Mouse (Mus musculus) hindbrain, postnatal 0 days (tissue): Measurements from ENCODE around the gene Npsr1. TPM values are rescaled to one million over a fixed set of nuclear protein-coding genes. Genes with fewer than 3 reads are reported as not detected.

ENCODE experiments used
- ATAC-seq: fragments of 200-750 bp; cut with Nextera tagmentation; 2 replicates; pipeline ENCODE4 v1.8.0; 2017; ENCODE audit warnings: mild to moderate bottlenecking, moderate TSS enrichment, moderate library complexity
- DNase-seq: peaks from one replicate; pipeline ENCODE4 v3.0.0-alpha.2; 2015; ENCODE audit warnings: low spot score
- H3K27ac ChIP-seq: fragments of 300-500 bp; sonication (generic); 2 replicates; pipeline ENCODE4 v1.5.1; 2014; ENCODE audit warnings: mild to moderate bottlenecking
- H3K27me3 ChIP-seq: fragments of 300-500 bp; sonication (generic); 2 replicates; pipeline ENCODE4 v1.6.1; 2014; ENCODE audit warnings: low read length, mixed read lengths; ENCODE audit not compliant: insufficient read depth
- H3K36me3 ChIP-seq: fragments of 300-500 bp; sonication (generic); 2 replicates; pipeline ENCODE4 v1.6.1; 2014; ENCODE audit warnings: low read length, mixed read lengths; ENCODE audit not compliant: insufficient read depth
- H3K4me1 ChIP-seq: fragments of 300-500 bp; sonication (generic); 2 replicates; pipeline ENCODE4 v1.6.1; 2014; ENCODE audit warnings: antibody characterized with exemption, low read length, mixed read lengths; ENCODE audit not compliant: insufficient read depth
- H3K4me2 ChIP-seq: fragments of 300-500 bp; sonication (generic); 2 replicates; pipeline ENCODE4 v1.6.1; 2014; ENCODE audit warnings: low read depth, mild to moderate bottlenecking, low read length, moderate library complexity, mixed read lengths
- H3K4me3 ChIP-seq: fragments of 300-500 bp; sonication (generic); 2 replicates; pipeline ENCODE4 v1.5.1; 2014; ENCODE audit warnings: low read length
- H3K9ac ChIP-seq: fragments of 300-500 bp; sonication (generic); replicated peaks from 2 replicates; pipeline ENCODE4 v1.6.1; 2014; ENCODE audit warnings: mild to moderate bottlenecking, low read length, moderate library complexity, mixed read lengths
- H3K9me3 ChIP-seq: fragments of 300-500 bp; sonication (generic); 2 replicates; pipeline ENCODE4 v1.6.1; 2016; ENCODE audit warnings: low read length, mixed read lengths
- CTCF ChIP-seq: IDR thresholded peaks from 2 replicates; pipeline ENCODE4 v1.5.1; 2016; ENCODE audit warnings: antibody characterized with exemption, control low read depth, low read depth
- WGBS: fragments of 180-500 bp; shearing (Covaris S2); extraction: QIAGEN DNeasy Blood & Tissue Kit; methylation state at CpG from one replicate; pipeline ENCODE4 v1.1.7; 2014; 5-methylcytosine and 5-hydroxymethylcytosine counted together
- polyA plus RNA-seq: library from polyadenylated mRNA; unstranded; fragments of >200 nt; fragmentation: Nextera tagmentation; extraction: Ambion mirVana; gene quantifications from 2 replicates; pipeline ENCODE4 v1.2.1, GENCODE M21; 2015
- total RNA-seq: library from RNA; depleted of rRNA; stranded (reverse); fragments of >200 nt; gene quantifications from 2 replicates; pipeline ENCODE4 v1.2.3, GENCODE M21; 2014

Npsr1 gene
- total and polyA plus RNA-seq, 2 experiments from 2014 or later, result 0.84 to 1.2 TPM

DNA sequence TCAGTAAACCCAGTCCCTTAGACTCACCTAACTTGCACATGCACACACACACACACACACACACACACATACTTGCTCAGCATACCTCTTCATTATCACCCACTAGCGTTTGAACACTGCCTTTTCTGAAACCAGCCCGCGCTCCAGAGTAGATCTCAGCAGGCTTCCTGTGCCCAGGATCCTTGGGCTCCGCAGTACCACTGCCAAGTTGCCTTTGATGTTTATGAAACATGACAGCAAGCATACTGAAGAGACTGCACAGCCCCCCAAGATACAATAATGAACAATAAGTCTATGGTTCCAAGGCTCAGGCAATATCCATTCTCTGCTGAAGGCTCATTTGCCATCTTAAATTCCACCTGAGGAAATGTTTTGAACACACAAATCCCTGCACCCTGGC is 1.8 kb downstream of the Npsr1 start:
- Histone ChIP-seq H3K4me1 (no peaks in the 10 kb centered on the region), H3K4me3 (no peak overlapping the region), H3K36me3 (no peaks in the 10 kb centered on the region), H3K27me3 (no peaks in the 10 kb centered on the region), H3K9me3 (no peaks in the 10 kb centered on the region), H3K9ac (no peak overlapping the region), H3K4me2 (no peak overlapping the region), H3K27ac (no peak overlapping the region)
- DNase-seq (peak; percentile 49), ATAC-seq (0 out of 2 replicates have a peak, but pooled peaks have one; percentile 38)
- no peak for TF ChIP-seq CTCF
- 47% methylated on average over 4 of the region's 4 CpGs for WGBS

DNA sequence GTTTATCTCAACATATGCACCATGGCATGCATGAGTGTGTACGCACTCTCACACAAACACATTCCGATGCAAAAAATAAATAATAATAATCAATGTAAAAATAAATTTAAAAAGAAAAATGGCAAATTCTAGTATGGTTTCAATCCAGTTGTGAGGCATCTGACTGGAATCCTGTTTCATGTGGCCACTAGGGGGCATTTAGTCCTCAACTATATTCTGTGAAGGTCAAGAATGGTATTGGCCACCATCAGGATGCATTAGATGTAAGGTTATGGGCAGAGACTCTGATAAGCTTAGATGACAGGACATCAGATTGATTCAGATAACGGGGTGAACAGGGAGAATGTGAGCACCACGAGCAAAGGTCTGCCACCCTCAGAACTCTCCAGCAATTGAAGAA is 21.6 kb downstream of the Npsr1 start:
- Histone ChIP-seq H3K9ac (no peak overlapping the region), H3K4me1 (no peaks in the 10 kb centered on the region), H3K9me3 (no peaks in the 10 kb centered on the region), H3K27me3 (no peaks in the 10 kb centered on the region), H3K27ac (no peak overlapping the region), H3K36me3 (no peaks in the 10 kb centered on the region), H3K4me3 (no peak overlapping the region), H3K4me2 (no peak overlapping the region)
- WGBS, result 57% methylated on average over 4 of the region's 4 CpGs
- peak; percentile 78 for TF ChIP-seq CTCF
- DNase-seq, result peak; percentile 77
- ATAC-seq, result 0 out of 2 replicates have a peak, but pooled peaks have one; percentile 53

DNA sequence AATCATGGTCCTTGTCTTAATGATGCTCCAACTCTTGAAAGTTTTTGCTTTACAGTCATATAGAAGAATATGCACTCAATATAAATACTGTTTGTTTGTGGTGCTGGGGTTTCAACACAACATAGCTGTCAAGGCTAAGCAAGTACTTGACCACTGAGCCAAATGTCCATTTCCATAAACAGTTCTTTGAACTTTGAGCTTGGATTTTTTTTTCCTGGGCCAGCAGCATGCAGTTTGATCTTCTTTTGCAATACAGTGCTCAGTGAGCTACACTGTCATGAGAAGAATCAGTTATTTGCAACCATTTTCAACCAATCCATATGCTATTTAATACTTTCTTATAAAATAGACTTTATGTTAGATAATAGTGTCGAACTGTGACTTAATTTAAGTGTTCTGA is 35.3 kb downstream of the Npsr1 start:
- WGBS, result 93% methylated on average over 1 of the region's 1 CpGs
- H3K4me1 ChIP-seq, result no peaks in the 10 kb centered on the region
- DNase-seq (no peak), ATAC-seq (no peak)
- no peak for TF ChIP-seq CTCF
- no peaks in the 10 kb centered on the region for H3K27me3 ChIP-seq
- no peak overlapping the region for H3K4me3 ChIP-seq
- no peak overlapping the region for H3K27ac ChIP-seq
- H3K4me2 ChIP-seq, result no peak overlapping the region
- no peak overlapping the region for H3K9ac ChIP-seq
- H3K36me3 ChIP-seq, result no peaks in the 10 kb centered on the region
- no peaks in the 10 kb centered on the region for H3K9me3 ChIP-seq

DNA sequence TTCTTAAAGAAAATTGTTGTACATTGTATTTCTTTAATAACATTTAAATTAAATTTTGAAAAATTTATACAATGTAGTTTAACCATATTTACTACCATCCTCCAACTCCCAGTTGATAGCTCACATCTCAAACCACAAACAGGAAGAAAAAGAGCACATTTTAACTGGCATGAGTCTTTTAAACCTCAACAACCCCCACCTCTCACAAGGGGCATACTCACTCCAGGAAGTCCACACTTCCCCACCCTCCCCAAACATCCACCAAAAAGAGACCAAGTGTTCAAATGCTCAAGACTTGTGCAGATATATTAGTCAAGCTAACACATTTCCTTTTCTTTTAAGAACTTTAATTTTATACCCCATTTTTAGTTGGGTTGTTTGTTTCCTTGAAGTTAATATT is 38.6 kb downstream of the Npsr1 start:
- no peak overlapping the region for H3K27ac ChIP-seq
- no peak for ATAC-seq
- no peaks in the 10 kb centered on the region for H3K9me3 ChIP-seq

DNA sequence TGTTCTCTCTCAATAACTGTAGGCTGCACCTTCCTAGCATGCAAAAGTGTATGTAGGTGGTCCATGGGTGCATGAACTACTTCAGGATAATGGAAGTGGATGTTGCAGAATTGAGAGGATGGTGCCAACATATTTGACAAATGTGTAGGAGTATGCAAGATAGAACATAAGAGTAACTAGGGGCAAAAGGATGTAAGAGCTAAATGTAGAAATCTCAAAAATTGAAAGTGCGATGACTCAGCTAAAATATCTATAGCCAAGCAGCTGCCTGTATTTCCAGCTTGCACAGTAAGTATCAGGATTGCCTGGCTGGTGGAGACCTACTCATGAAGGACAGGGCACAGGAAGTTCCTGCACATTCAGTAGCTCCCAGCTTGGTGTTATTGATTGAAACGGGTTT is 46.5 kb downstream of the Npsr1 start:
- H3K27ac ChIP-seq, result no peak overlapping the region
- 95% methylated on average over 2 of the region's 2 CpGs for WGBS
- no peaks in the 10 kb centered on the region for H3K27me3 ChIP-seq
- no peak overlapping the region for H3K4me3 ChIP-seq
- H3K9ac ChIP-seq, result no peak overlapping the region
- no peaks in the 10 kb centered on the region for H3K4me1 ChIP-seq
- H3K9me3 ChIP-seq, result no peaks in the 10 kb centered on the region
- no peak overlapping the region for H3K4me2 ChIP-seq
- ATAC-seq (no peak), DNase-seq (no peak)
- no peaks in the 10 kb centered on the region for H3K36me3 ChIP-seq
- no peak for TF ChIP-seq CTCF

More for the DNA sequence above, 38.6 kb downstream of the Npsr1 start:
- DNase-seq, result no peak
- Histone ChIP-seq H3K36me3 (no peaks in the 10 kb centered on the region), H3K4me2 (no peak overlapping the region), H3K4me3 (no peak overlapping the region), H3K27me3 (no peaks in the 10 kb centered on the region), H3K4me1 (no peaks in the 10 kb centered on the region), H3K9ac (no peak overlapping the region)
- TF ChIP-seq CTCF, result no peak

DNA sequence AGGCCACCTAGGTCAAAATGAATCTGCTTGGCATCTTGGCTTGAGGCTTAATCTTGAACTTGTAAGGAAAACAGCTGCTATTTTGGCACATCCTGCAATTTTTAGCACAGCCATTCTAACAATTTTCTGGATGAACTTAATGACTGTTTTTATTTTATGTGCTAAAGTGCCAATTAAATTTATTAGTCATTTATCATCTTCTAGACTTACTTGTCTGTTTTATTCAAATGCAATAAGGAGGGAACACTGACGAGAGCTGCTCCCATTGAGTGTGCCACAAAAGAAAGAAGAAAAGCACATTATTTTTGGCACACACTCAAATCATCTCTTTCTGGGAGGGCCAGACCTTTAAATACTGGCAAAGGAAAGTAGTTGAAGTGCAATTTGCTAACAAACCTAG is 59.4 kb downstream of the Npsr1 start:
- 36% methylated on average over 1 of the region's 1 CpGs for WGBS
- Histone ChIP-seq H3K27ac (no peak overlapping the region), H3K4me1 (no peaks in the 10 kb centered on the region), H3K9ac (no peak overlapping the region), H3K4me3 (no peak overlapping the region), H3K4me2 (no peak overlapping the region), H3K9me3 (no peaks in the 10 kb centered on the region), H3K36me3 (no peaks in the 10 kb centered on the region), H3K27me3 (no peaks in the 10 kb centered on the region)
- DNase-seq (peak; percentile 15), ATAC-seq (no peak)
- TF ChIP-seq CTCF, result no peak

DNA sequence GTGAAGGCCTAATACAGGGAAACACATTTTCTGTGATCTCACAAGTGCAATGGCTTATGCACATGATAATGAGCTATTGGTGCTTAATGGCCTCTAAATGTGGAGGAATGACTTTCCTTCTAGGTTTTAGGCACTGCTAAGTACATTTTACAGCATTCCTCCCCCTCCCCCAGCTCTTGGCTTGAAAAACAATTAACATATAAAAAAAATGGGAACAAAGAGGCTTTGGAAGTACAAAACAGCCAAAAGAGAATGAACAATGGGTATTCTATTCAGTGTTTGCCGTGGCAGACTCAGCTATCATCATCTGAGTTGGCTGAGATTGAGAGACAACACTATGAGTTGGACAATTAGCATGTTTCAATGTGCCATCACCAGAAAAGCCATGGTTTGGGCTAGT is 62.6 kb downstream of the Npsr1 start:
- no peak overlapping the region for H3K9ac ChIP-seq
- H3K4me2 ChIP-seq, result no peak overlapping the region
- no peaks in the 10 kb centered on the region for H3K9me3 ChIP-seq
- 15% methylated on average over 1 of the region's 1 CpGs for WGBS
- DNase-seq, result no peak
- no peaks in the 10 kb centered on the region for H3K4me1 ChIP-seq
- no peaks in the 10 kb centered on the region for H3K27me3 ChIP-seq
- no peaks in the 10 kb centered on the region for H3K36me3 ChIP-seq
- no peak overlapping the region for H3K4me3 ChIP-seq
- no peak for ATAC-seq
- TF ChIP-seq CTCF, result no peak
- H3K27ac ChIP-seq, result no peak overlapping the region
